Mouse (Mus musculus) lung, embryonic 16.5 days (tissue): ENCODE measurements at regions not wholly inside any gene's neighbourhood (a gene's known extent, or its start where the extent isn't known, plus 50 kb on each side); places are given as distances from the start of the nearest gene placed in this dataset.

Source experiments
- ATAC-seq: fragments of 200-750 bp; cut with Nextera tagmentation; 2 replicates; pipeline ENCODE4 v1.8.0; 2017; ENCODE audit warnings: low read depth, mild to moderate bottlenecking, moderate library complexity
- H3K27ac ChIP-seq: fragments of 300-500 bp; sonication (generic); 2 replicates; pipeline ENCODE4 v1.5.1; 2014; ENCODE audit warnings: mild to moderate bottlenecking, control low read depth, low read length
- H3K27me3 ChIP-seq: fragments of 300-500 bp; sonication (generic); 2 replicates; pipeline ENCODE4 v1.6.1; 2014; ENCODE audit warnings: low read depth, low read length, mixed read lengths; ENCODE audit not compliant: control insufficient read depth, insufficient read depth
- H3K36me3 ChIP-seq: fragments of 300-500 bp; sonication (generic); 2 replicates; pipeline ENCODE4 v1.6.1; 2014; ENCODE audit warnings: low read length; ENCODE audit not compliant: control insufficient read depth, insufficient read depth
- H3K4me1 ChIP-seq: fragments of 300-500 bp; sonication (generic); replicated peaks from 2 replicates; pipeline ENCODE4 v1.6.1; 2014; ENCODE audit warnings: low read length, mixed read lengths; ENCODE audit not compliant: control insufficient read depth, insufficient read depth
- H3K4me2 ChIP-seq: fragments of 300-500 bp; sonication (generic); 2 replicates; pipeline ENCODE4 v1.6.1; 2014; ENCODE audit warnings: low read depth, low read length, control low read depth
- H3K4me3 ChIP-seq: fragments of 300-500 bp; sonication (generic); 2 replicates; pipeline ENCODE4 v1.5.1; 2014; ENCODE audit warnings: mild to moderate bottlenecking, low read length, control low read depth
- H3K9ac ChIP-seq: fragments of 300-500 bp; sonication (generic); 2 replicates; pipeline ENCODE4 v1.6.1; 2014; ENCODE audit warnings: low read length, control low read depth
- H3K9me3 ChIP-seq: fragments of 300-500 bp; sonication (generic); 2 replicates; pipeline ENCODE4 v1.6.1; 2016; ENCODE audit warnings: low read length; ENCODE audit not compliant: control insufficient read depth
- WGBS: fragments of 180-500 bp; shearing (Covaris S2); extraction: QIAGEN DNeasy Blood & Tissue Kit; methylation state at CpG from one replicate; pipeline ENCODE4 v1.1.7; 2014; 5-methylcytosine and 5-hydroxymethylcytosine counted together

- Histone ChIP-seq H3K4me3 (no peak overlapping the region), H3K36me3 (no peaks in the 10 kb centered on the region), H3K27ac (no peak overlapping the region), H3K9me3 (no peaks in the 10 kb centered on the region), H3K9ac (no peak overlapping the region), H3K27me3 (no peaks in the 10 kb centered on the region), H3K4me1 (no peaks in the 10 kb centered on the region), H3K4me2 (no peak overlapping the region)
- no peak for ATAC-seq
- 60% methylated on average over 4 of the region's 4 CpGs for WGBS
Measured at GRCm38 (mm10) chr11:32994391-32994790, 152.8 kb downstream of the Fgf18 start.

GRCm38 (mm10) chr11:32993439-32993838, 153.8 kb downstream of the Fgf18 start:
- H3K4me3 ChIP-seq, result no peak overlapping the region
- H3K4me2 ChIP-seq, result no peak overlapping the region
- H3K27ac ChIP-seq, result no peak overlapping the region
- no peak for ATAC-seq
- no peaks in the 10 kb centered on the region for H3K36me3 ChIP-seq
- no peaks in the 10 kb centered on the region for H3K27me3 ChIP-seq
- H3K4me1 ChIP-seq, result no peaks in the 10 kb centered on the region
- H3K9ac ChIP-seq, result no peak overlapping the region
- no peaks in the 10 kb centered on the region for H3K9me3 ChIP-seq
- 82% methylated on average over 8 of the region's 8 CpGs for WGBS

GRCm38 (mm10) chr11:32991036-32991616, 156.1 kb downstream of the Fgf18 start:
- WGBS, result 40% methylated on average over 5 of the region's 5 CpGs
- ATAC-seq, result peak; percentile 68

GRCm38 (mm10) chr11:32990201-32990600, 157.0 kb downstream of the Fgf18 start:
- 70% methylated on average over 12 of the region's 12 CpGs for WGBS
- ATAC-seq, result 0 out of 2 replicates have a peak, but pooled peaks have one; percentile 12

More at GRCm38 (mm10) chr11:32991036-32991616, 156.1 kb downstream of the Fgf18 start:
- Histone ChIP-seq H3K9me3 (no peaks in the 10 kb centered on the region), H3K27ac (no peak overlapping the region), H3K4me1 (no peaks in the 10 kb centered on the region), H3K4me3 (no peak overlapping the region), H3K4me2 (no peak overlapping the region), H3K27me3 (no peaks in the 10 kb centered on the region), H3K36me3 (no peaks in the 10 kb centered on the region), H3K9ac (no peak overlapping the region)

GRCm38 (mm10) chr11:32978899-32979298, 154.5 kb upstream of the Smim23 start:
- WGBS, result 85% methylated on average over 7 of the region's 7 CpGs
- no peak for ATAC-seq
- H3K36me3 ChIP-seq, result no peaks in the 10 kb centered on the region
- no peaks in the 10 kb centered on the region for H3K27me3 ChIP-seq
- no peaks in the 10 kb centered on the region for H3K4me1 ChIP-seq
- no peak overlapping the region for H3K4me3 ChIP-seq
- no peak overlapping the region for H3K27ac ChIP-seq
- no peak overlapping the region for H3K4me2 ChIP-seq
- H3K9ac ChIP-seq, result no peak overlapping the region
- no peaks in the 10 kb centered on the region for H3K9me3 ChIP-seq

More at GRCm38 (mm10) chr11:32990201-32990600, 157.0 kb downstream of the Fgf18 start:
- Histone ChIP-seq H3K36me3 (no peaks in the 10 kb centered on the region), H3K27me3 (no peaks in the 10 kb centered on the region), H3K4me3 (no peak overlapping the region), H3K4me2 (no peak overlapping the region), H3K4me1 (no peaks in the 10 kb centered on the region), H3K9ac (no peak overlapping the region), H3K9me3 (no peaks in the 10 kb centered on the region), H3K27ac (no peak overlapping the region)

GRCm38 (mm10) chr11:32976572-32976971, 152.2 kb upstream of the Smim23 start:
- Histone ChIP-seq H3K27me3 (no peaks in the 10 kb centered on the region), H3K27ac (no peak overlapping the region), H3K4me2 (no peak overlapping the region), H3K4me1 (no peaks in the 10 kb centered on the region), H3K4me3 (no peak overlapping the region), H3K36me3 (no peaks in the 10 kb centered on the region), H3K9ac (no peak overlapping the region), H3K9me3 (no peaks in the 10 kb centered on the region)
- 88% methylated on average over 2 of the region's 2 CpGs for WGBS
- ATAC-seq, result no peak

GRCm38 (mm10) chr11:32973453-32973852, 149.0 kb upstream of the Smim23 start:
- Histone ChIP-seq H3K9ac (no peak overlapping the region), H3K27me3 (no peaks in the 10 kb centered on the region), H3K4me1 (no peaks in the 10 kb centered on the region), H3K27ac (no peak overlapping the region), H3K36me3 (no peaks in the 10 kb centered on the region), H3K4me2 (no peak overlapping the region), H3K4me3 (no peak overlapping the region), H3K9me3 (no peaks in the 10 kb centered on the region)
- ATAC-seq, result no peak
- WGBS, result 56% methylated on average over 4 of the region's 4 CpGs

GRCm38 (mm10) chr11:32965418-32965817, 141.0 kb upstream of the Smim23 start:
- Histone ChIP-seq H3K4me1 (no peaks in the 10 kb centered on the region), H3K4me2 (no peak overlapping the region), H3K4me3 (no peak overlapping the region), H3K9ac (no peak overlapping the region), H3K9me3 (peaks cover 3% of the 10 kb centered on the region), H3K27me3 (no peaks in the 10 kb centered on the region), H3K36me3 (no peaks in the 10 kb centered on the region), H3K27ac (no peak overlapping the region)
- WGBS, result 42% methylated on average over 2 of the region's 2 CpGs
- no peak for ATAC-seq

GRCm38 (mm10) chr11:32963625-32964293, 139.4 kb upstream of the Smim23 start:
- no peak overlapping the region for H3K4me3 ChIP-seq
- 40% methylated on average over 6 of the region's 6 CpGs for whole genome bisulfite sequencing
- H3K4me2 ChIP-seq, result no peak overlapping the region

More at GRCm38 (mm10) chr11:32963625-32964293, 139.4 kb upstream of the Smim23 start:
- H3K9ac ChIP-seq, result no peak overlapping the region
- peaks cover 3% of the 10 kb centered on the region for H3K9me3 ChIP-seq
- H3K27ac ChIP-seq, result no peak overlapping the region
- ATAC-seq, result no peak
- no peaks in the 10 kb centered on the region for H3K36me3 ChIP-seq
- no peaks in the 10 kb centered on the region for H3K27me3 ChIP-seq
- no peaks in the 10 kb centered on the region for H3K4me1 ChIP-seq
